17 mouse cellular contexts compared by ENCODE assay signal in genomic region chr1:117412349-117412748, GRCm38 (mm10).
A peak's percentile ranks its signal among the peaks of the same experiment; 100 is the strongest.
DNase-seq lines count a peak whose midpoint lies in the region; ATAC-seq and TF ChIP-seq lines count a peak whose summit lies in the region.
"Had no signal": no experiment of that assay in that cellular context is flagged by ENCODE, and none has a peak within 500 bp of the region (broad histone marks: within the 10 kb centered on the region; RNA-seq: fewer than 3 reads in every experiment).

No protein-coding gene starts in this region.

- no peak for TF ChIP-seq EP300 in MEL (IDR thresholded peaks at IDR 0.05; ENCODE audit: low read depth in 1 of 2, low read length in 2 of 2)

- ATAC-seq in hindbrain, embryonic 11.5 days (ENCODE audit: low FRiP score): no peak
- no peak for ATAC-seq in midbrain, embryonic 14.5 days (ENCODE audit: low FRiP score, low TSS enrichment)
- ATAC-seq in midbrain, embryonic 16.5 days: no peak
- ATAC-seq in megakaryocyte progenitor cell, adult 5-6 weeks (replicated peaks; ENCODE audit: poor library complexity): no peak
- ATAC-seq: CD4-positive, CD25-positive, alpha-beta regulatory T cell, adult 4 months; intestine, embryonic 15.5 days; Patski had no signal

- H3K4me3 ChIP-seq in hindbrain, embryonic 11.5 days (ENCODE audit: low read depth, low read length): no peak overlapping the region
- no peak overlapping the region for H3K4me3 ChIP-seq in hindbrain, embryonic 10.5 days
- no peak overlapping the region for H3K4me3 ChIP-seq in midbrain, embryonic 14.5 days (replicated peaks; ENCODE audit: low read depth, low read length)
- H3K4me3 ChIP-seq in midbrain, embryonic 16.5 days (ENCODE audit: low read depth, low read length): no peak overlapping the region
- H3K4me3 ChIP-seq in MEL (ENCODE audit: control insufficient read depth in 1 of 2, insufficient read depth in 1 of 2, low read depth in 2 of 2, low read length in 2 of 2): no peak overlapping the region
- H3K4me3 ChIP-seq: intestine, embryonic 15.5 days; liver, embryonic 15.5 days had no signal

- no peak overlapping the region for H3K27ac ChIP-seq in hindbrain, embryonic 11.5 days (ENCODE audit: low read depth, low read length)
- no peak overlapping the region for H3K27ac ChIP-seq in hindbrain, embryonic 10.5 days
- no peak overlapping the region for H3K27ac ChIP-seq in midbrain, embryonic 14.5 days (replicated peaks; ENCODE audit: low read depth, low read length)
- H3K27ac ChIP-seq in midbrain, embryonic 16.5 days (ENCODE audit: low read length): no peak overlapping the region
- no peak overlapping the region for H3K27ac ChIP-seq in MEL (ENCODE audit: control insufficient read depth, low read depth, low read length)
- H3K27ac ChIP-seq: intestine, embryonic 15.5 days; liver, embryonic 15.5 days had no signal

- H3K79me2 ChIP-seq in MEL (ENCODE audit: control insufficient read depth, insufficient read depth, low read length, poor library complexity): no peaks in the 10 kb centered on the region

- no peaks in the 10 kb centered on the region for H3K4me1 ChIP-seq in hindbrain, embryonic 11.5 days (replicated peaks; ENCODE audit: control insufficient read depth, insufficient read depth, low read length)
- H3K4me1 ChIP-seq in hindbrain, embryonic 10.5 days (replicated peaks): no peaks in the 10 kb centered on the region
- H3K4me1 ChIP-seq in midbrain, embryonic 14.5 days (ENCODE audit: control insufficient read depth, insufficient read depth, low read length): no peaks in the 10 kb centered on the region
- no peaks in the 10 kb centered on the region for H3K4me1 ChIP-seq in midbrain, embryonic 16.5 days (ENCODE audit: control insufficient read depth, insufficient read depth, low read length)
- no peaks in the 10 kb centered on the region for H3K4me1 ChIP-seq in MEL (ENCODE audit: control insufficient read depth in 1 of 2, insufficient read depth in 2 of 2, low read length in 2 of 2)
- H3K4me1 ChIP-seq: intestine, embryonic 15.5 days; liver, embryonic 15.5 days had no signal

- no peaks in the 10 kb centered on the region for H3K9me3 ChIP-seq in hindbrain, embryonic 11.5 days (ENCODE audit: control insufficient read depth, low read length)
- no peaks in the 10 kb centered on the region for H3K9me3 ChIP-seq in hindbrain, embryonic 10.5 days
- H3K9me3 ChIP-seq in midbrain, embryonic 14.5 days (ENCODE audit: control insufficient read depth, low read length): no peaks in the 10 kb centered on the region
- no peaks in the 10 kb centered on the region for H3K9me3 ChIP-seq in midbrain, embryonic 16.5 days (replicated peaks; ENCODE audit: control insufficient read depth, low read length, poor library complexity, severe bottlenecking)
- H3K9me3 ChIP-seq in MEL (replicated peaks; ENCODE audit: insufficient read depth, low read length): no peaks in the 10 kb centered on the region
- H3K9me3 ChIP-seq: intestine, embryonic 15.5 days; liver, embryonic 15.5 days had no signal

- H3K36me3 ChIP-seq in hindbrain, embryonic 11.5 days (ENCODE audit: control insufficient read depth, insufficient read depth, low read length): no peaks in the 10 kb centered on the region
- no peaks in the 10 kb centered on the region for H3K36me3 ChIP-seq in hindbrain, embryonic 10.5 days
- H3K36me3 ChIP-seq in midbrain, embryonic 14.5 days (ENCODE audit: control insufficient read depth, insufficient read depth, low read length): no peaks in the 10 kb centered on the region
- H3K36me3 ChIP-seq in midbrain, embryonic 16.5 days (ENCODE audit: control insufficient read depth, insufficient read depth, low read length): no peaks in the 10 kb centered on the region
- no peaks in the 10 kb centered on the region for H3K36me3 ChIP-seq in MEL (ENCODE audit: control insufficient read depth in 1 of 2, insufficient read depth in 2 of 2, low read length in 2 of 2)
- H3K36me3 ChIP-seq: intestine, embryonic 15.5 days; liver, embryonic 15.5 days had no signal

- TF ChIP-seq POLR2A in MEL (IDR thresholded peaks at IDR 0.05; ENCODE audit: control insufficient read depth in 1 of 2, insufficient read depth in 1 of 2, low read depth in 1 of 2, low read length in 2 of 2, poor library complexity in 1 of 2): no peak

- H3K9ac ChIP-seq in hindbrain, embryonic 11.5 days (ENCODE audit: low read depth, low read length): no peak overlapping the region
- no peak overlapping the region for H3K9ac ChIP-seq in midbrain, embryonic 14.5 days (replicated peaks; ENCODE audit: low read length)
- no peak overlapping the region for H3K9ac ChIP-seq in midbrain, embryonic 16.5 days (ENCODE audit: low read depth, low read length)
- H3K9ac ChIP-seq in MEL (ENCODE audit: control insufficient read depth, low read depth, low read length, poor library complexity, severe bottlenecking): no peak overlapping the region
- H3K9ac ChIP-seq: intestine, embryonic 15.5 days; liver, embryonic 15.5 days had no signal

- DNase-seq in hindbrain, embryonic 11.5 days (ENCODE audit: low spot score): peak; percentile 1
- no peak for DNase-seq in hindbrain, embryonic 10.5 days (ENCODE audit: low spot score)
- DNase-seq in midbrain, embryonic 14.5 days: peak; percentile 11
- no peak for DNase-seq in MEL (ENCODE audit: low read depth, low spot score)
- DNase-seq in kidney, postnatal 10 days: peak; percentile 22
- DNase-seq in spleen, adult 18-20 months: no peak
- DNase-seq: gastrocnemius, postnatal 36 days; heart, postnatal 36 days; lung, postnatal 36 days; right cerebral cortex, postnatal 4 days had no signal

- no peaks in the 10 kb centered on the region for H3K27me3 ChIP-seq in hindbrain, embryonic 11.5 days (ENCODE audit: control insufficient read depth, insufficient read depth, low read length)
- no peaks in the 10 kb centered on the region for H3K27me3 ChIP-seq in hindbrain, embryonic 10.5 days (ENCODE audit: insufficient read depth, poor library complexity, severe bottlenecking)
- no peaks in the 10 kb centered on the region for H3K27me3 ChIP-seq in midbrain, embryonic 14.5 days (ENCODE audit: control insufficient read depth, insufficient read depth, low read length)
- no peaks in the 10 kb centered on the region for H3K27me3 ChIP-seq in midbrain, embryonic 16.5 days (ENCODE audit: control insufficient read depth, insufficient read depth, low read depth, low read length)
- no peaks in the 10 kb centered on the region for H3K27me3 ChIP-seq in MEL (ENCODE audit: control insufficient read depth in 1 of 2, insufficient read depth in 2 of 2, low read length in 2 of 2)
- H3K27me3 ChIP-seq: intestine, embryonic 15.5 days; liver, embryonic 15.5 days; Patski had no signal

- TF ChIP-seq RAD21 in MEL (IDR thresholded peaks at IDR 0.05; ENCODE audit: low read depth, low read length): no peak; the same call in 1 of the 2 replicates

- peak in 1 of 3 experiments; percentile 10; a peak in 2 of 6 replicates for TF ChIP-seq CTCF in MEL (IDR thresholded peaks at IDR 0.05 in 2 of 3, conservative IDR thresholded peaks at IDR 0.05 in 1 of 3; ENCODE audit: control insufficient read depth in 1 of 3, insufficient read depth in 1 of 3, low read depth in 2 of 3, low read length in 3 of 3, poor library complexity in 1 of 3, severe bottlenecking in 1 of 3)

- H3K4me2 ChIP-seq in hindbrain, embryonic 11.5 days (replicated peaks; ENCODE audit: low read depth, low read length): no peak overlapping the region
- H3K4me2 ChIP-seq in midbrain, embryonic 14.5 days (ENCODE audit: low read length): no peak overlapping the region
- H3K4me2 ChIP-seq in midbrain, embryonic 16.5 days (ENCODE audit: low read length): no peak overlapping the region
- H3K4me2 ChIP-seq: heart, embryonic 11.5 days; intestine, embryonic 15.5 days; liver, embryonic 15.5 days had no signal

TF ChIP-seq in MEL, 35 proteins besides CTCF, POLR2A, EP300 and RAD21:
- no peak for TF ChIP-seq MAFK (IDR thresholded peaks at IDR 0.05; ENCODE audit: borderline replicate concordance, low read depth, low read length)
- no peak for TF ChIP-seq GATA1 (IDR thresholded peaks at IDR 0.05; ENCODE audit: low read depth, low read length)
- TF ChIP-seq HCFC1 (IDR thresholded peaks at IDR 0.05; ENCODE audit: low read depth, low read length): no peak
- peak; percentile 28 for TF ChIP-seq SMC3 (IDR thresholded peaks at IDR 0.05; ENCODE audit: low read depth, low read length)
- no peak for TF ChIP-seq NELFE (IDR thresholded peaks at IDR 0.05; ENCODE audit: low read depth, low read length)

Comparison
In these comparisons a context has a peak if more than half of its experiments do, and no peak if none do; other contexts are left out.
1. DNase-seq: peak in hindbrain, embryonic 11.5 days (single experiment), midbrain, embryonic 14.5 days (single experiment) and kidney, postnatal 10 days (single experiment); none in hindbrain, embryonic 10.5 days (single experiment), MEL (single experiment) and spleen, adult 18-20 months (0 of 2).